Mouse (Mus musculus) thymus, adult 2 months (tissue): ENCODE data around the gene Mospd2. TPM values are rescaled to one million over a fixed set of nuclear protein-coding genes. Genes with fewer than 3 reads are reported as not detected.

Experiments
- DNase-seq: peaks from one replicate; pipeline ENCODE4 v3.0.0; 2021
- H3K27ac ChIP-seq: fragments of 200-500 bp; 2 replicates; pipeline ENCODE4 v1.5.1; 2012; ENCODE audit warnings: low read length, control low read depth; ENCODE audit not compliant: control insufficient read depth, insufficient read depth
- H3K27me3 ChIP-seq: fragments of 200-500 bp; 2 replicates; pipeline ENCODE4 v1.6.1; 2012; ENCODE audit warnings: mild to moderate bottlenecking, low read length, moderate library complexity, mixed read lengths; ENCODE audit not compliant: control insufficient read depth, insufficient read depth
- H3K36me3 ChIP-seq: fragments of 200-500 bp; 2 replicates; pipeline ENCODE4 v1.6.1; 2012; ENCODE audit warnings: mild to moderate bottlenecking, low read length, moderate library complexity; ENCODE audit not compliant: control insufficient read depth, insufficient read depth
- H3K4me1 ChIP-seq: fragments of 200-500 bp; replicated peaks from 2 replicates; pipeline ENCODE4 v1.6.1; 2012; ENCODE audit warnings: low read length; ENCODE audit not compliant: control insufficient read depth, insufficient read depth
- H3K4me3 ChIP-seq: fragments of 200-500 bp; 2 replicates; pipeline ENCODE4 v1.5.1; 2012; ENCODE audit warnings: mild to moderate bottlenecking, low read length, control low read depth, moderate library complexity; ENCODE audit not compliant: control insufficient read depth, insufficient read depth
- CTCF ChIP-seq: fragments of 200-500 bp; IDR thresholded peaks from 2 replicates; pipeline ENCODE4 v1.5.1; 2012; ENCODE audit warnings: mild to moderate bottlenecking, control low read depth, low read length, moderate library complexity, borderline replicate concordance; ENCODE audit not compliant: control insufficient read depth, poor library complexity, insufficient read depth; ENCODE audit errors: extremely low read depth
- POLR2A ChIP-seq: fragments of 200-500 bp; IDR thresholded peaks from 2 replicates; pipeline ENCODE4 v1.6.1; 2012; ENCODE audit warnings: mild to moderate bottlenecking, low read length, control low read depth, moderate library complexity; ENCODE audit not compliant: control insufficient read depth, poor library complexity, insufficient read depth; ENCODE audit errors: extremely low read depth
- WGBS: fragments of 180-500 bp; shearing (Covaris S2); methylation state at CpG from one replicate; pipeline ENCODE4 v1.1.7; 2018; 5-methylcytosine and 5-hydroxymethylcytosine counted together
- polyA plus RNA-seq: library from polyadenylated mRNA; depleted of rRNA; stranded (reverse); fragments of >200 nt; gene quantifications from 2 replicates; pipeline ENCODE4 v1.2.3, GENCODE M21; 2012

Mospd2 gene
- polyA plus RNA-seq, 1 experiment: 3.9 TPM

DNA sequence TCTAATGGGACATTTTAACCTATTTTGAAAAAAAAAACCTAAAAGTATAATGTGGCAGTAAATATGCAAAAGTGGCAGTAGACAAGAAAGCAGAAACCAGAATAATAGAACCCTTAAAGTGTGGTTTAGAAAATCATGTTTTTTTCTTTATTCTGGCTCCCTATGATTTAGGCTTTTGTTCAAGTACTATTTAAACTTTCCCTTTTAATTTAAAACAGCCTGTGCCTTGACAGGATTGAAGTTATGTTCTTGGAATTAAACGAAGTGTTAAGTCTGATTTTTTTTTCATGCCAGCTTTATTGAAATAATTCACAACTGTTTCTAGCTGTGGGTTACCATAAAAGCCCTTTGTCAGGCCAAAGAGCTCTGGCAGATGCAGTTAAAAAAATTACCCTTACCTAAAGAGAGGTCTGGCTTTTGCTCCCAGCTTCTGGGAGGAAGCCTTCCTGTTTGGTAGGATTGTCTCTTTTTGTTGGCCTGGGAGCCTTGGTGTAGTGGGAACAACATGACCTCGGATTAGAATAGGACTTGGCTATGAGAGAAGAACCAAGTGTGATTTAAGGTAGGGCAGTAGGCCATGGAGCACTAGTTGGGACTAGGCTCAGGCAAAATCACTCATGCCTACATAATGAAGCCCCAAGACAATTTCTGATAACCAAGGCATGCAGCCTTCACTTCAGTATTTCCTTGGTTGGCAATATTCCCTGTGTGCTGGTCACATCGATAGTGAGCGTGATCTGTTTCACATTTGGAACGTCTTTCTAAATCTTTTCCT lies 27.4 kb downstream of the Mospd2 start:
- H3K27ac ChIP-seq: no peak overlapping the region
- DNase-seq: no peak
- 82% methylated on average over 5 of the region's 5 CpGs for WGBS
- TF ChIP-seq POLR2A (no peak), CTCF (no peak)
- no peaks in the 10 kb centered on the region for H3K27me3 ChIP-seq
- no peak overlapping the region for H3K4me3 ChIP-seq
- H3K36me3 ChIP-seq: no peaks in the 10 kb centered on the region
- no peaks in the 10 kb centered on the region for H3K4me1 ChIP-seq

DNA sequence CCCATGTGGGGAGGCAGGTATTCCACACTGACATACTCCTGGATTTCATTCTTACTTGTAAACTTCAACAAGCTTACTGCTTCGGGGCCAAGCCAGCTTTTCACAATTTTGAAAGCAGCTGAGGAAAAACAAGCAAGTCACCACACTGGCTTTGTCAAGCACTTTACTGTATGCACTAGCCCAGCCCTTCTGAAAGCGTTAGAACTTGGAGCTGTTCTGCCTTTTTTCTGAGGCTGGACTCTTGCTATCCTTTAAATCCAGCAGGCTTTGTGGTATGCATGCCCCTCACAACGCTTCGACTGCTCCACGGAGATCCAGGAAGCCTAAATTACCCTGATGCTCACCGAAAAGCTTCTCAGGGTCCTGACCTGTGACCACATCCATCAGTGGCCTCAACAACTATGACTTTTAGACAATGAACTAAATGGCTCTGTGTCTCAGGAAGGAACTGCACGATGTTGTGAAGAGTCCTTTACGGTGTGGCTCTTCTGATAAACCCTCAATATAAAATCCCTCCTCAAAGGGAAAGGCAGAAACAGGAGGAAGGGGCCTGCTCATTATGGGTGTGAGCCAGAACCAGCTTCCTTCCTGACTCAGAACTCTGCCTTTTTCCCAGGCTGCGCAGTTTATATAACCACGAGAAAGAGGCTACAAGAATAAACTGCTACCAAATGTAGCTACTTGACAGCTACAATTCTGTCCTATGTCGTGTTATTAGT lies 28.2 kb downstream of the Mospd2 start:
- no peak for TF ChIP-seq POLR2A
- WGBS: 25% methylated on average over 11 of the region's 11 CpGs
- H3K4me1 ChIP-seq: no peaks in the 10 kb centered on the region
- no peak overlapping the region for H3K27ac ChIP-seq
- no peak for DNase-seq
- no peaks in the 10 kb centered on the region for H3K27me3 ChIP-seq
- no peak overlapping the region for H3K4me3 ChIP-seq
- H3K36me3 ChIP-seq: no peaks in the 10 kb centered on the region

DNA sequence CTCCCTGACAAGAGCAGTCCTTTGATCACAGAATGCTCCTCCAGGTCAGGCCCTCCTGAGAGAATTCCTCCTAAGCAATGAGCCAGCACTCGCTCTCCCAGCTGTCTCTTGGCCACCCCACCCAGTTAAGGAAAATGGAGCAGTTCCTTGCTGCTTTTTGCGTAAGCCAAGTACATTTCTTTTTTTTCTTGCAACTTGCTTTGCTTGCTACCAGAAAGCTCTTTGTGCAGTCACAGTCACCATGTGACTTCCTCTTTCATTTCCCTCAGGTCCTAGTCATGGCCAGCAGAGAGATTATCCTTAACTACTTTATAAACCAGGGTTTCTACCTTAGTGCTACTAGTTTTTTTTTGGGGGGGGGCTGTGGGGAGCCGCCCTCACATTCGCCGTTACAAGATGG lies 38.6 kb downstream of the Mospd2 start:
- Histone ChIP-seq H3K27me3 (no peaks in the 10 kb centered on the region), H3K4me1 (no peaks in the 10 kb centered on the region), H3K27ac (no peak overlapping the region), H3K4me3 (no peak overlapping the region), H3K36me3 (no peaks in the 10 kb centered on the region)
- 94% methylated on average over 5 of the region's 5 CpGs for WGBS
- DNase-seq: no peak
- TF ChIP-seq POLR2A (no peak), CTCF (no peak)

DNA sequence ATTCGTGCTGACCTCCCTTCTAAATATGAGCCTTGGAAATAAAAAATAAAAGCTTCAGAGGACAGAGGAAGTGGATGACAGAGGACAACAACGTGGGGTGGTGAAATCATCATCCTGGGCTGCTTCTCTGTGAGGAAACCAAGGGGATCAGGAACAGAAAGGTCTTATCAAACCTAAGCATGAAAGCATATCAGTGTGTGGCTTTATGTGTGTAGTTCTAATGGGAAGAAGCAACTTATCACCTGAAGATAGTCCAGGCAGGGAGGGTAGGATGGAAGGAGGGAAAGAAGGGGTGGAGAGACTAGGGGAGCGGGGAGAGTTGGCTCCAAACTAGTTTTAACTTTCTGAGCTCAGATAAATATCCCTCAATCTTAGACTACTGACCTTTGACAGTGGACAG lies 67.2 kb downstream of the Mospd2 start:
- TF ChIP-seq CTCF (no peak), POLR2A (no peak)
- WGBS: 81% methylated on average over 3 of the region's 3 CpGs

DNA sequence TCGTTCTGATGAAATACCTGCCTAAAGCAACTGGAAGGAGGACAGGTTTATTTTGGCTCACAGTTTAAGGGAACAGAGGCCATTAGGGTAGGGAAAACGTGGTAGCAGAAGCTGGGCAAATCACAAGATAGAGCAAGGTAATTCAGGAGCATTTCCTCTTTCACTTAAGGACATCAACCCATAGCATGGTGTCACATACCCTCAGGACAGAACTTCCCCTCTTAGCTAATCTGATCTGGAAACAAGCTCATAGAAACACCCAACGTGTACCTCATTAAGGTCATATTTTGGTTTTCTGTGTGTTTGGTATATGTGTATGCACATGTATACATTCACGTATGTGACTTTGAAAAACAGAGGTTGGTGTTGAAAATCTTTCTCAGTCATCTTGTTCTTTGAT lies 68.0 kb downstream of the Mospd2 start:
- no peaks in the 10 kb centered on the region for H3K4me1 ChIP-seq
- DNase-seq: no peak
- WGBS: 87% methylated on average over 4 of the region's 4 CpGs
- H3K27me3 ChIP-seq: no peaks in the 10 kb centered on the region
- TF ChIP-seq CTCF: no peak
- TF ChIP-seq POLR2A: no peak
- H3K36me3 ChIP-seq: no peaks in the 10 kb centered on the region
- H3K4me3 ChIP-seq: no peak overlapping the region
- no peak overlapping the region for H3K27ac ChIP-seq

More for the DNA sequence above, 67.2 kb downstream of the Mospd2 start:
- DNase-seq: no peak
- no peak overlapping the region for H3K4me3 ChIP-seq
- H3K36me3 ChIP-seq: no peaks in the 10 kb centered on the region
- H3K27me3 ChIP-seq: no peaks in the 10 kb centered on the region
- no peak overlapping the region for H3K27ac ChIP-seq
- no peaks in the 10 kb centered on the region for H3K4me1 ChIP-seq

DNA sequence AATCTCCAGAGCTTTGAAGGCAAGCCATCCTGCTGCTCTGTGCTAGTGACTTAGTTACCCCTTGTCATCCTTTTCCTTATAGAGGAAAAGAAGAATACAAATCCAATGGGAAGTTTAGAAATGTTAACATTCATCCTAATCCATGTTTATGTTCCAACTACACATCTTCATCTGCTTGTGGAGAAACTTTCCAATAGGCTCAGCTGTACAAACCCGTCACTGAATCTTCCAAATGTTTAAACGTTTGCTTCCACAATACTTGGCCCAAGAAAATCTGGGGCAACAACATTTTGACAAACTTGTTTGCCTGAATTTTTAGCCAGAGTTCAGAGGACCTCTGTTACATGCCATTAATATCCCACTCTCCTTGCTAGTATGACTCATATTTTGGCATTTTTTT lies 78.3 kb downstream of the Mospd2 start:
- Histone ChIP-seq H3K4me3 (no peak overlapping the region), H3K27ac (no peak overlapping the region), H3K27me3 (no peaks in the 10 kb centered on the region), H3K4me1 (no peaks in the 10 kb centered on the region), H3K36me3 (no peaks in the 10 kb centered on the region)
- WGBS: 92% methylated on average over 2 of the region's 2 CpGs
- TF ChIP-seq POLR2A (no peak), CTCF (no peak)
- no peak for DNase-seq

DNA sequence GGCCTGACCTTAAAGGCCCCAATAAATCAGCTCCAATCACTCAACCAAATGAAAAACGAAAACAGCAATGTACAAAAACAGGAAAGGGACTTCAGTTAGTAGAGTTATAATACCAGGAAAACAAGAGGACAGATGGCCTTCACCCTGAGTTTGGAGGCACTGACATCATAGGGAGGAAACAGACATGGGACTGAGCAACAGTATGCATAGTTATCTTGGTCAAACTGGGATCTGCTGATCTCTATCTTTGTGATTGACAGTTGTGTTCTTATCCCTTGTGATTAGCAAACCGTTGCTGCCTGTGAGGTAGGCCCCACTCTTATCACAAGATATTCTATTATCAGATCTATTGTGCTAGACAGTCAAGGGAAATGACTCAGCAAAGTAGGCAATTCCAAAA lies 80.4 kb downstream of the Mospd2 start:
- WGBS: 43% methylated on average over 2 of the region's 2 CpGs
- DNase-seq: no peak
- no peak overlapping the region for H3K27ac ChIP-seq
- H3K4me3 ChIP-seq: no peak overlapping the region
- no peaks in the 10 kb centered on the region for H3K27me3 ChIP-seq
- H3K4me1 ChIP-seq: no peaks in the 10 kb centered on the region
- TF ChIP-seq POLR2A (no peak), CTCF (no peak)
- no peaks in the 10 kb centered on the region for H3K36me3 ChIP-seq
